Mouse (Mus musculus): ENCODE data around the gene 9230110F15Rik. TPM values are rescaled to one million over a fixed set of nuclear protein-coding genes. Genes with fewer than 3 reads are reported as not detected.
"Not testable (repeated sequence)": the region's sequence is repeated elsewhere in the genome, so short reads cannot be mapped to it uniquely, and the experiment has no call there.

The 9230110F15Rik gene
- total RNA-seq (2021), result not detected

GRCm38 (mm10) chr9:35844050-35844449 is at the start of gene 9230110F15Rik:
Gene 9230110F15Rik (minus strand): TSS chr9:35844150.
- intact Hi-C loops (cut with DNase I), result no loop called here
- DNase-seq, result no peak

GRCm38 (mm10) chr9:35893112-35893511 is 49.2 kb upstream of the 9230110F15Rik start:
- intact Hi-C loops (cut with DNase I); DNase-seq: not testable (repeated sequence)

GRCm38 (mm10) chr9:35817881-35818280 is 26.1 kb downstream of the 9230110F15Rik start:
- DNase-seq; intact Hi-C loops (cut with DNase I): not testable (repeated sequence)

- intact Hi-C loops (cut with DNase I), result no loop called here
- DNase-seq, result no peak
Measured at GRCm38 (mm10) chr9:35798146-35798545, 45.8 kb downstream of the 9230110F15Rik start.

GRCm38 (mm10) chr9:35790001-35790400 is 53.9 kb downstream of the 9230110F15Rik start, which contains the start of the genes Gm27235 and D730048I06Rik:
Gene Gm27235 (minus strand): TSS chr9:35790101.
Gene D730048I06Rik (minus strand): TSS chr9:35790112.
- intact Hi-C loops (cut with DNase I), result no loop called here
- no peak for DNase-seq

Other genes with a start within 250 kb of the 9230110F15Rik start
- not detected for gene Pate4, start 232.2 kb downstream of the 9230110F15Rik start, total RNA-seq (2021)
- gene Pate3, start 195.9 kb downstream of the 9230110F15Rik start, total RNA-seq (2021), result not detected
- gene Pate1, start 156.8 kb downstream of the 9230110F15Rik start, total RNA-seq (2021), result not detected
- not detected for gene Gm17677, start 103.1 kb downstream of the 9230110F15Rik start, total RNA-seq (2021)
- gene Gm17727, start 66.0 kb downstream of the 9230110F15Rik start, total RNA-seq (2021), result not detected
- gene Gm27235, start 54.0 kb downstream of the 9230110F15Rik start, total RNA-seq (2021), result not detected
- gene D730048I06Rik, start 54.0 kb downstream of the 9230110F15Rik start, total RNA-seq (2021), result not detected
- gene 9230113P08Rik, start 64.3 kb upstream of the 9230110F15Rik start, total RNA-seq (2021), result not detected